Mouse (Mus musculus): ENCODE results near the gene Taar7a.

DNA sequence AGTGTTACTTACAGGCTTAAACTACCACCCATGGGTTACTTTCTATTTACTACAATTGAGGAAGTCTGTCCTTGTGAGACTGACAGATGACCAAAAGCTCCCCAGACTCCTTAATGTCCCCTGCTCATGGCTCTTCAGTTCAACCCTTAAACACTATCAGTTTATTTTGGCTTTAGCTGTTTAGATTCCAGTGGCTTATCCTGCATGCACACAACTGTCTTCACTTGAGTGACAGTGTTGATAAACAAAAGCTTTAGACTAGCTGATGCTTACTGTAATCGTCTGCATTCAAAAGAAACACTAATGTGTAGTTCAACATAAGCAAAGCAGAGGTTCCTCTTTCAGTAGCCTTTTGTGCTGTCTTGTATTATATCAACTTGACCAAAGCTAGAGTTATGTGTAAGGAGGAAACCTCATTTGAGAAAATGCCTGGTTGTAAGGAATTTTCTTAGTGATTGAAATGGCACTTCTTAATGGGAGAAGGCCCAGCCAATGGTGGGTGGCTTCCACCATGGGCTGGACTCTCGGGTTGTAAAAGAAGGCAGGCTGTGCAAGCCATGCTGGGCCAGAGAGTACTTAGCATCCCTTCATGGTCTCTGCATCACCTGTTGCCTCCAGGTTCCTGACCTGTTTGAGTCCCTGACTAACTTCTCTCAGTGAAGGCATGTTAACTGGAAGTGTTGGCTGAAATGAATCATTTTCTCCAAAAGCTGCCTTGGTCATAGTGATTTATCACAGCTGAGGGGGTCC, 47.0 kb upstream of the Taar7a start:
- TF ChIP-seq POLR2A (IDR thresholded peaks at IDR 0.05; ENCODE audit: control insufficient read depth, low read depth, low read length) (no peak), CTCF (IDR thresholded peaks at IDR 0.05; ENCODE audit: control insufficient read depth, insufficient read depth, insufficient replicate concordance, low read depth, low read length) (no peak)
